Mouse (Mus musculus): Measurements from ENCODE around the gene Elk4. TPM values are rescaled to one million over a fixed set of nuclear protein-coding genes. Genes with fewer than 3 reads are reported as not detected.

Elk4 gene
- 11.4 and 11.5 TPM in 2 replicates for polyA plus RNA-seq (2015; fragmentation: Nextera tagmentation; extraction: Ambion mirVana)

DNA sequence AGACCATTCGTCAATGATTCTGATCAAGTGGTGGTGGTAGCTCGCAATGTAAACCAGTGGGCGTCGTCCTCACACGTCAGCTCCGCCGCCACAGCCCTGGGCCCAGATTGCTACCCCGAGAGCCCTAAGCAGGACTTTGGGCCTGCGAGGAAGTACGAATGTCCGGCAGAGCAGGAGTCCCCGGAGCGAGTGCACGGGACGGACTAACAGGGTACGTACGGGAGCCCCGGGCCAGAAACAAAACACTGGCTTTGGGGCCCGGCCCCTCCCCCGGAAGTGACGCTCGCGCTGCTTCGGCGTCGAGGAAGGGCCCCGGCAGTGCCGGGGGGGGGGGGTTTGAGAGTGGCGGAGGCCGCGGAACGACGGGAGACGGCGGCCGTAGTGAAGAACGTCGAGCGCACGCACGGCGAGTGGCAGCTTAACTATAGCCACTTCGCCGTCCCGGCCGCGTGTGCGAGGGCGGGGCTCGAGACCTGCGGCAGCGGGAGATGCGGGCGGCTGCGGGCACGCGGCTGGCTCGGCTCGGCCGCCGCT is at the start of gene Elk4:
Elk4 (plus strand) TSS at position 326 of the 534 bp plus-strand sequence.
- Histone ChIP-seq H3K4me3 (peak within 1 kb of the TSS; percentile 91), H3K4me1 (replicated peaks) (peaks cover 22% of the 10 kb centered on the region)
- WGBS, result under 1% methylated on average over 46 of the region's 61 CpGs

DNA sequence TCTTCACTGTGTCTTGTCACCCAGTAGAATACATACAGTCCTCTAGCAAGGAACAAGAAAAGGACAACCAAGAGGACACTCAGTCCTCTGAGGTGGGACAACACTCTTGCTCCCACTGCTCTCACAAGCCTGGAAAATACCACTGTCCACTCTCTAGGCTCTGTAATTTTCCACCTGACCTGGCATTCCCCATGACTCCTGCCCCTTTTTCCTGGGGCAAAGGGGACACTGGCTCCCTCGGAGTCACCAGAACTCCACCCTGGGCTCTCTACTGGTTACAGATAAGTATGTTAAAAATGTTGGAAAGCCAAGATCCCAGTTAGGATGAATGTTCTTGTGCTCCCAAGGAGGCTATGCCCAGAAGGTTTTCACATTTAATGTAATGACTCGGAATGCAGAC is 46.4 kb upstream of the Elk4 start:
- no peak for ATAC-seq (ENCODE audit: low FRiP score, low read depth)
- Histone ChIP-seq H3K9ac (no peak overlapping the region), H3K36me3 (no peaks in the 10 kb centered on the region)

More for the DNA sequence above, at the start of gene Elk4:
- Histone ChIP-seq H3K4me2 (peak within 1 kb of the TSS; percentile 62), H3K9me3 (no peaks in the 10 kb centered on the region), H3K27ac (replicated peaks) (peak within 1 kb of the TSS; percentile 98), H3K36me3 (no peaks in the 10 kb centered on the region), H3K9ac (peak within 1 kb of the TSS; percentile 94), H3K27me3 (no peaks in the 10 kb centered on the region)
- ATAC-seq (ENCODE audit: low FRiP score, low read depth), result peak; percentile 93

DNA sequence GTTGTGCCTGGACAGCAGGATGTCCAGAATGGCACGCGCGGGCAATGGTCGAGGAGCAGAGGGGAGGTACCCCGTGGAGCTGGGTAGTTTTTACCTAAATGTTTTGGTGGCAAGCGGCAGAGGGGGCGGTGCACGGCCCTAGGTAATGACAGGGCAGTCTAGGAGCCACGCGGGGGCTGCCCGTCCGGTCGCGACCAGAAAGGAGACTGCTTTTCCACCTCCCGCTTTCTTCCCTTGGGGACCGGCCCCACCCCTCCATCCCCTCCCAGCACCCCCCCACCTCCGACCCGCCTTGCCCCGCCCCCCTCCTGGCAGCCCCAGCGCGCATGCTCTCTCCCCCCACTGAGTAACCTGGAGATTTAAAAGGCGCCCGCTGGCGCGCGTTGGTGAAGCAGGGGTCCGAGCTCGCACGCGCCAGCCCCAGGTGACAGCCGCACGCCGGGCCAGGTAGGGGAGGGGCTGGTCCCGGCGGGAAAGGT is 44.8 kb upstream of the Elk4 start, which contains the start of gene Slc45a3:
Slc45a3 (plus strand) TSS at position 362 of the 479 bp plus-strand sequence.
- Histone ChIP-seq H3K27ac (replicated peaks) (no peak within 1 kb of the TSS), H3K36me3 (no peaks in the 10 kb centered on the region), H3K4me3 (peak within 1 kb of the TSS; percentile 87), H3K9me3 (no peaks in the 10 kb centered on the region), H3K9ac (peak within 1 kb of the TSS; percentile 52), H3K27me3 (peaks cover 26% of the 10 kb centered on the region), H3K4me1 (replicated peaks) (peaks cover 15% of the 10 kb centered on the region), H3K4me2 (peak within 1 kb of the TSS; percentile 100)
- WGBS, result under 1% methylated on average over 33 of the region's 35 CpGs
- peak; percentile 65 for ATAC-seq (ENCODE audit: low FRiP score, low read depth)

More for the DNA sequence above, 46.4 kb upstream of the Elk4 start:
- Histone ChIP-seq H3K27me3 (peaks cover 23% of the 10 kb centered on the region), H3K4me2 (no peak overlapping the region), H3K27ac (replicated peaks) (no peak overlapping the region), H3K4me1 (replicated peaks) (peaks cover 15% of the 10 kb centered on the region), H3K9me3 (no peaks in the 10 kb centered on the region), H3K4me3 (no peak overlapping the region)
- WGBS, result 60% methylated on average over 2 of the region's 2 CpGs

DNA sequence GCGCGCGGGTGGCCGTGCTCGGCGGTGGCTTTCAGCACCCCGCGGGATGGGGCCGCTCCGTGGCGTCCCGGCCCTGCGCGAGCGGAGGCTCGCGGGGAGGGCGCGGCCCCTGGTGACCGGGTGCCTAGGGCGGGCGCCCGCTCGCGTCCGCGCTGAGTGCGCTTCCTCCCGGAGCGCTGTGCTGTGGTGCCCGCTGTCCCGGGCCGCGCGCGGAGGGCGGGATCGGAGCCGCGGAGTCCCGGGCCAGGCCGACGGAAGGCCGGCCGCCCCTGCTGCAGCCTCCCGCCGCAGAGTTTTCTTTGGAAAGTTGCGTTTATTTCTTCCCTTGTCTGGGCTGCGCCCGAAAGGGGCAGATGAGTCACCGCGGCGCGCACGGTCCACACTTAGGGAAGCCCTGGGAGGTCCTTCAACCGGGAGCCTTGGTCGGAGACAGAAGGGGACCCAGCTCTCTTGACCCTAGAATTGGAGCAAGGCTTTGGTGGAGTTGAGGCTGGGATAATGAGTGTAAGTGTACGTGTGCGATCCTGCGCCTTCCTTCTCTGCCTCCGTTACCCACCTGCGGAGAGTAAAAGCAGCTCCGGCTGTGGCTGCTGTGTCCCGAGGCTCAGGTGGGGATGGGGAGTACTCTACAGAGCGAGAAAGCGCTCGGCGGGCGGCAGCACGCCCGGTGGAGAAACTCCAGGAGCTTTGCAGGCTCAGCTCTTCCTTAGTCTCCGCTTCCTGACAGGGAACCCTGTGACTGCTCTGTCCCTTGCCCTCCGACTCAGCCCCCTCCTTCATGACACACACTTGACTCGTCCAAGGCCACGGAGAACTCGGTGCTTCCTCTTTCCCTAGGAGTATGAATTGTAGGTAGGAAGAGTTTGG is 44.1 kb upstream of the Elk4 start:
- Histone ChIP-seq H3K27ac (replicated peaks) (no peak overlapping the region), H3K36me3 (no peaks in the 10 kb centered on the region), H3K4me2 (peak overlapping the region; percentile 100), H3K27me3 (peaks cover 26% of the 10 kb centered on the region), H3K9me3 (no peaks in the 10 kb centered on the region), H3K9ac (peak overlapping the region; percentile 52), H3K4me1 (replicated peaks) (peaks cover 15% of the 10 kb centered on the region), H3K4me3 (peak overlapping the region; percentile 87)
- under 1% methylated on average over 69 of the region's 76 CpGs for WGBS
- peak; percentile 69 for ATAC-seq (ENCODE audit: low FRiP score, low read depth)

DNA sequence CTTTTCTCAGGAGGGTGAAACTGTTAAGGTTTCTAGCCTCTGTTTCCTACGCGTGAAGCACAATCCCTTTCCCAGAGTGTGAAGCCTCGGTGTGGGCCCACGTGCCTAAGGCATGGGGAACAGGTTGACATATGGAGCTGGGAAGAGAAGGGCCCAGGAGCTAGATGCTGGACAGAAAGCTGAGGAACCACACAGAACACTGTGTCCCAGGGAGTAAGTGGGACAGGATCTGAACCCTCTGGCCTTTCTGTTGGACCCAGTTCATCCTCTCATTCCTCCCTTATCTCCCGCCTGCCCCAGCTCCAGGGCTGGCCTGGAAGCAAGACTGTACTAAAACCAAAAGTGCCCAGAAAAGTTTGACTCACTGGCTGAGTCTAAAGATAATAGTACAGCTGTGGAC is 43.3 kb upstream of the Elk4 start:
- H3K36me3 ChIP-seq, result no peaks in the 10 kb centered on the region
- peaks cover 26% of the 10 kb centered on the region for H3K27me3 ChIP-seq
- no peaks in the 10 kb centered on the region for H3K9me3 ChIP-seq
- ATAC-seq (ENCODE audit: low FRiP score, low read depth), result no peak
- H3K27ac ChIP-seq (replicated peaks), result no peak overlapping the region
- peak overlapping the region; percentile 100 for H3K4me2 ChIP-seq
- H3K9ac ChIP-seq, result no peak overlapping the region
- H3K4me3 ChIP-seq, result no peak overlapping the region; the same call in 1 of the 2 replicates
- 31% methylated on average over 5 of the region's 5 CpGs for WGBS
- peaks cover 15% of the 10 kb centered on the region for H3K4me1 ChIP-seq (replicated peaks)

DNA sequence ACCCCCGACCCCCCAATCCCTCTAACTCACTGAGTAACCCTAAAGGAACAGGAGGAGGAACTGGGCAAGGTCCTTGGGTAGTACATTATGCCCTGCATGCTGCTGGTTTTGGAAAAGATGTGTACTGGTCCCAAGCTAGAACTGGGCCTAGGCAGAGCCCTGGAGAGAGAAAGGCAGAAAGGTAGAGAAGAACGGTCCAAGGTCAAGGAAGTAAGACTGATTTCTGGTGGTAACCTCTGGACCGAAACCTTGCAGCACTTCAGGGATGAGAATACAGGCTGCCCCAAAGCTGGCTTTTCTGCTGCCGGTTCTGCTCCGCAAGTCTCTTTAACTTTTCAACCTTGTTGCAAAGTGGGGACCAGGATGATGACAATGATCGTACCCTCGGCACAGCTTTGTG is 42.8 kb upstream of the Elk4 start:
- H3K4me3 ChIP-seq, result no peak overlapping the region
- ATAC-seq (ENCODE audit: low FRiP score, low read depth), result no peak
- peaks cover 26% of the 10 kb centered on the region for H3K27me3 ChIP-seq
- 74% methylated on average over 7 of the region's 7 CpGs for WGBS
- no peak overlapping the region for H3K27ac ChIP-seq (replicated peaks)
- no peaks in the 10 kb centered on the region for H3K36me3 ChIP-seq
- no peak overlapping the region for H3K9ac ChIP-seq
- no peak overlapping the region for H3K4me2 ChIP-seq
- H3K9me3 ChIP-seq, result no peaks in the 10 kb centered on the region
- peaks cover 15% of the 10 kb centered on the region for H3K4me1 ChIP-seq (replicated peaks)

DNA sequence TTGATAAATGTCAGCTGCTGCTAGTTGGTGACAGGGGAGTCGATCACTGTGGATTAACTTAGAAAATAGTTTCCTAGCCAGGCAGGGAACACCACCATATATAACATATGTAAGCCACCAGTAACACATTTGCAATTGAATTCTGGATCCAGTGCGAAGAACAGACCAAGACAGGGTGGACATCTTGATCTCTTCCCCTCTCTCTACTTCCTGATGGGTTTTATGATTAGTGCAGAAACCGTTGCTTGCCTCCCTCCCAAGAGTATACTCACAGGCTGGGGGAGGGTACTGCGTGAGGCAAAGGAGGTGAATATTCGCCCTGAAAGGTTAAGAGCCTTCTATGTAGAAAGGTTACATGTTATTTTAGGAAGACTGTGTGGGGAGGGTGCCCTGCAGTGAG is 41.6 kb upstream of the Elk4 start:
- Histone ChIP-seq H3K27ac (replicated peaks) (no peak overlapping the region), H3K4me1 (replicated peaks) (peaks cover 20% of the 10 kb centered on the region), H3K9me3 (no peaks in the 10 kb centered on the region), H3K4me2 (no peak overlapping the region), H3K27me3 (peaks cover 26% of the 10 kb centered on the region), H3K4me3 (no peak overlapping the region), H3K9ac (no peak overlapping the region), H3K36me3 (no peaks in the 10 kb centered on the region)
- WGBS, result 44% methylated on average over 5 of the region's 5 CpGs
- ATAC-seq (ENCODE audit: low FRiP score, low read depth), result no peak

DNA sequence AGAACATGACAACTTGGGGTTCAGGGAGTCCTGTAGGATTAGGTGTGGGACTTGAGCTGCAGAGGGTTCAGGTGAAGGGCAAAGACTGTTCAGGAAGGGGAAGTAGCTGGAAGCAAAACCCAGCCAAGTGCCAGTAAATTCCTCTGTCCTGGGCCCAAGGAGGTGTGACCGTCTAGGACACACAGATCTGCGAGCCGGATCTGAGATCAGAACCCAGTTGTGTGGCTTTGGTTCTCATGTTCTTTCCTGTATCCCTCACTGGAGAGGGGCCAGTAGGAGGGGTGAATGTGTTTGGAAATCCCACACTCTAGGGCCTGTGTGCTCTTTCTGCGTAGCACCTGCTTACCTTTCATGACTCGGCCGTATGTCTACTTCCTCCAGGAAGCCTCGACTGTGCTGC is 40.1 kb upstream of the Elk4 start:
- Histone ChIP-seq H3K9ac (no peak overlapping the region), H3K27me3 (peaks cover 21% of the 10 kb centered on the region), H3K4me1 (replicated peaks) (peaks cover 27% of the 10 kb centered on the region), H3K27ac (replicated peaks) (no peak overlapping the region), H3K4me3 (no peak overlapping the region), H3K4me2 (no peak overlapping the region), H3K36me3 (no peaks in the 10 kb centered on the region), H3K9me3 (no peaks in the 10 kb centered on the region)
- 80% methylated on average over 7 of the region's 7 CpGs for WGBS
- no peak for ATAC-seq (ENCODE audit: low FRiP score, low read depth)

DNA sequence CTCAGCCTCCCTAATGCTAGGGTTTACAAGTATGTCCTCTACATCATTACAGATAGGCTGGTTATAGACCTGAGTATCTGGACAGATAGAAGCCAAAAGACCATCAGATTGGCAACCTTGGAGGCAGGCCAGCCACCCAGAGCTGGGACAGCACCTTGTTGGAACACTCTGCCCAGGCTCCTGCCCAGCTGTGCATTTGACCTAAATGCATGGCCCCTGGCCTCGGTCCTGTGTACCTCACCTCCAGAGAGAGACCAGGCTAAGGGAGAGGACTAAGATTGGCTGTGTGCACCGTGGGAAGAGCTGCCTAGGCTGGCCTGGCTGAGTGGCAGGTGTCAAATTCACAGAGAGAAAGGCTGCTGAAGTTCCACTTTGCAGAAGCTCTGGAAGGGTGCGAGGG is 38.9 kb upstream of the Elk4 start:
- WGBS, result 39% methylated on average over 3 of the region's 3 CpGs
- no peaks in the 10 kb centered on the region for H3K9me3 ChIP-seq

DNA sequence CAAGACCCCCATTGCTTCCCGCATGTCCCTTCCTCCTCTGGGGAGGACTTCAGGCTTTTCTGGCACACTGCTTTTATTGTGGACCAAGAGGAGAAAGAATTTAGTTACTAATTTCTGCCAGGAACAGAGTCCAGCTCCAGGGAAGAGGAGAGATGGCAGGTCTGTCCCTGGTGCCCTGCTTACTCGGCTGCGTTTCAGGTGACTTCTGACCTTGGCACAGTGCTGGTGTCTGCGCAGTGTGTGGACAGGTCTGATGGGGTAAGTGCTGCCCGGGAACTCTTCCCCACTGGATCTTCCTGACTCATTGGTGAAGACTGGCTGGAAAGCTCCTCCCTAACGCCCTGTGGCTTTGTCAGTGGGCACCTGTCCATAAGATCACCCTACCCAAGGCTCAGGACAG is 38.4 kb upstream of the Elk4 start:
- no peak overlapping the region for H3K4me2 ChIP-seq
- H3K9ac ChIP-seq, result no peak overlapping the region
- no peak overlapping the region for H3K4me3 ChIP-seq
- H3K27ac ChIP-seq (replicated peaks), result no peak overlapping the region
- H3K27me3 ChIP-seq, result peaks cover 14% of the 10 kb centered on the region
- no peak for ATAC-seq (ENCODE audit: low FRiP score, low read depth)
- 67% methylated on average over 6 of the region's 6 CpGs for WGBS
- no peaks in the 10 kb centered on the region for H3K36me3 ChIP-seq
- no peaks in the 10 kb centered on the region for H3K9me3 ChIP-seq
- peaks cover 21% of the 10 kb centered on the region for H3K4me1 ChIP-seq (replicated peaks)

More for the DNA sequence above, 38.9 kb upstream of the Elk4 start:
- peaks cover 25% of the 10 kb centered on the region for H3K4me1 ChIP-seq (replicated peaks)
- H3K27me3 ChIP-seq, result peaks cover 18% of the 10 kb centered on the region
- no peak overlapping the region for H3K9ac ChIP-seq
- no peaks in the 10 kb centered on the region for H3K36me3 ChIP-seq
- H3K4me2 ChIP-seq, result no peak overlapping the region
- no peak overlapping the region for H3K27ac ChIP-seq (replicated peaks)
- ATAC-seq (ENCODE audit: low FRiP score, low read depth), result no peak
- no peak overlapping the region for H3K4me3 ChIP-seq

DNA sequence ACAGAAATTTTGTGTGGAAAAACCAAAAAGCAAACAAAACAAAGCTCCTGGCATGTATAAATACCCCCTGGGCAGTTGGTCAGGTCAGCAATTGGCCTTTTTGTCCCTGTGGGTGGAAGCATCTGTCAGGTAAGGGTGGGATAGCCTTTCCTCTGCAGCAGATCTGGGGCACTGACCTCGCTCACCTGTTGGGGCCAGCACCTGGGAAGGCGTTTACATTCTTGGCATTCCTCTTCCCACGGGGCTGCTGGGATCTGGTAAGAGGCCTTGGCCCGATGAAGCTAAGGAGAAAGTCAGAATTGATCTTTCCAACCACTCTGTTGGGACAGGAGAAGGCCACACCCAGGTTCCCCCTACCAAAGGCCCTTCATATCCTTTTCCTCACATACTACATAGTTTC is 37.6 kb upstream of the Elk4 start:
- H3K4me3 ChIP-seq, result no peak overlapping the region
- 61% methylated on average over 4 of the region's 4 CpGs for WGBS
- peaks cover 5% of the 10 kb centered on the region for H3K27me3 ChIP-seq
- no peak overlapping the region for H3K27ac ChIP-seq (replicated peaks)
- H3K9me3 ChIP-seq, result no peaks in the 10 kb centered on the region
- peaks cover 20% of the 10 kb centered on the region for H3K4me1 ChIP-seq (replicated peaks)
- H3K4me2 ChIP-seq, result no peak overlapping the region
- ATAC-seq (ENCODE audit: low FRiP score, low read depth), result no peak
- H3K9ac ChIP-seq, result no peak overlapping the region
- H3K36me3 ChIP-seq, result no peaks in the 10 kb centered on the region

DNA sequence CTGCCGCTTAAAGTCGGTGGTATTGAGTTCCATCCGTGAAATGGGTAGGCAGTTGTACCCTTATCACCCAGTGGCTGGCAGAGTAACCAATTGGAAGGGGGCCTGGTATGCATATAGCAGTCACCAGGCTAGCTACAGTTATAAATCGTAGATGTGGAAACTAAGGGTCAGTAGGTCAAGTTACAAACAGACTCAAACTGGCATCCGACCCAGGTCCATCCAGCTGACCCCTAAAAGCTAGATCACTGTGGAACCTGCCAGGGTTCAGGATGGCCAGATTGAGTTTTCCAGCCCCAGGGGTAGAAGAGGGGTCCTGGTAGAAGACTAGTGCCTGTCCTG is 37.1 kb upstream of the Elk4 start:
- 35% methylated on average over 5 of the region's 5 CpGs for WGBS
- H3K9ac ChIP-seq, result no peak overlapping the region
- H3K4me1 ChIP-seq (replicated peaks), result peaks cover 20% of the 10 kb centered on the region
- no peak overlapping the region for H3K4me2 ChIP-seq
- no peaks in the 10 kb centered on the region for H3K36me3 ChIP-seq
- ATAC-seq (ENCODE audit: low FRiP score, low read depth), result no peak
- H3K27me3 ChIP-seq, result 0 out of 2 replicates have a peak, but pooled peaks cover 3% of the 10 kb centered on the region
- no peak overlapping the region for H3K27ac ChIP-seq (replicated peaks)
- no peak overlapping the region for H3K4me3 ChIP-seq
- H3K9me3 ChIP-seq, result no peaks in the 10 kb centered on the region
